Mouse (Mus musculus) right cerebral cortex, postnatal 36 days (tissue): ENCODE results near the gene Pom121l12.

Source experiments
- DNase-seq, 2 experiments: peaks; one replicate each; pipeline ENCODE4 v3.0.0; 2022; ENCODE audit warnings: low spot score in 2 of 2, mixed read lengths in 1 of 2

The Pom121l12 gene

GRCm38 (mm10) chr11:14598976-14599375, at the start of gene Pom121l12:
Gene Pom121l12 (plus strand): TSS chr11:14599276.
- DNase-seq, result no peak

- no peak for DNase-seq
These were observed 12.8 kb downstream of the Pom121l12 start for GRCm38 (mm10) chr11:14611859-14612258.
